Mouse (Mus musculus): ENCODE measurements around the gene Aim2.
"Not testable (repeated sequence)": the region's sequence is repeated elsewhere in the genome, so short reads cannot be mapped to it uniquely, and the experiment has no call there.

The Aim2 gene

DNA sequence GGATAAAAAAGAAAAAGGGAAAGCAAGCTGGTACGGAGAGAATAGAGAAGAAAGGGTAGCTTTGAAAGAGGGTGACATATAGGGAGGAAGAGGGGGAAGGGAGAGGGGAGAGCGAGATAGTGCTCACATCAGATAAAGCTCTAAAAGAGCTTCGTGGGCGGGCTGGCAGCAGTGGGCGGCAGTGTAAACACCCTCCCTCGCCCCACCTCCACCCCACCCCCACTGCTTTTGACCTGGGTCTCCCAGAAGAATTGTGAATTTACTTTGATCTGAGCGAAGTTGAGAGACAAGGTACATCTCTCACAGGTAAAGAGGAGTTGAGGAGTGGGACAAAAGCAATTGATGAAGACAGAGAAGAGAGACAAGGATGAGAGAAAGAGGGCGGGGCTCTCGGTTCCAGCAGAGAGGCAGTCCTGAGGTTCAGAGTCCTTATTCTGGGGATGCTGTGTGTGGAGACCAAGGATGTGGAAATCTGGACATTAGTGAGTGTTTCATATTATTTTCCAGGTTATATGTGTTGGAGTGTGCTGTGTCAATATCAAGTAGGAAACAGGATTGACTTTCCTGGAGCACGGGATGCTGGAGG lies at the start of gene Aim2:
Gene Aim2 (plus strand): TSS at position 508 of the 586 bp plus-strand sequence.
- DNase-seq (ENCODE audit: low spot score in 2 of 2), result no peak

DNA sequence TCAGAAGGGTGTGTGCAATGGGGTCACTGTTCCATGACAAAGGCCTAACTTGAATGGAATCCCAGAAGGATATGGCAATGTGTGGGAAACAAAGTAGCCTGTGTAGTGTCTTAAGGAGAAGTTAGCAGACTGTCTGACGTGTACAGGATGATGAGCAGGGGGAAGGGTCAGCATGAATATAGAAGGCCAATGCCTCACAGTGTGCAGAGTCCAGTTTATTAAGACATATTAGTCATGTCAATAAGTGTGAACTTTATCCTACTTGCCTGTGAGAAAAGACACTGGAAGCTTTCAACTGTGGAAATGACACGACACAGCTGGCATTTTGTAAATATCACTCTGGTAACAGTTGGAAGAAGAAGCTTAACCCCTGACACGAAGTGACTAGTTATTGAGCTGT lies 47.9 kb upstream of the Aim2 start:
- DNase-seq (ENCODE audit: low spot score in 2 of 2), result not testable (repeated sequence)

DNA sequence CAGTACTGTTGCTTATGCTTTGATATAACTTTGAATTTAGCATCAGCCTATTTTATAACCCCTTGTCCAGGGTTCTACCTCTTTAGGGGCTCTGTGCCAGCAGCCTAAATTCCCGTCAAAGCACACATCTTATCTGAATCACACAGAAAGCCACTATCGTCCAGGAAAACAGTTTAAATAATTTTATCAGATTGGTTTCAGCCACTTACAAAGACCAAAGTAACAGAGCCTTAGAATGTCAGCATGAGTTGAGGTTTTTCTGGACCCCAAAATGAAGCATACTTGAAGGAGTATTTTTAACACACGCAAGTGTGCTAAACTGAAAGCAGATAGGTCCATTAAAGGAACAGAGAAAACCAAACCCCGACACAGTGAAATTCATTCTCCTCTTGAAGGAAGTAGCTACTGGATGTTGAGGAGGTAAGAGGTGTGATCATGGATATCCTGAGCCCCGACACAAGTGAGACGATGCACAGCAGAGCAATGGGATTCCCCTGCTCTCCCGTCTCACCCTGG lies 37.1 kb upstream of the Aim2 start:
- not testable (repeated sequence) for DNase-seq (ENCODE audit: low spot score in 2 of 2)

DNA sequence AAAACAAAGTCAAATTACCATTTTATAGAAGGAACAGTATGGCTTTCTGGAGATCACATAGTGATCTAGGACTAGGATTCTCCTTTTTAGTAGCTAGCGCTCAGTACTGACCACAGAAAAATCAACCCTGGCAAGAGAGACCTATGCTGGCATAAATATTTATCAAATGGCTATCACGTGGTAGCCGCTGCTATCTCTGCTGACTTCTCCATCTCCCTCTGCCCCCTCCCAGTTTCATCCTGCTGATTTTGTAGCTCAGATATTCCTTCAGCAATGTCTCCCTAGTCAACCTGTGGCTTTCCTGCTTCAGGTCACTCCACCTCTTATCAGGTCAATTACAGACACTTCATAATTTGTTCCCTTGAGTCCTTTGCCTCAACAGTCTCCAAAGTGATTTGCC lies 35.0 kb upstream of the Aim2 start:
- DNase-seq (ENCODE audit: low spot score in 2 of 2), result no peak

DNA sequence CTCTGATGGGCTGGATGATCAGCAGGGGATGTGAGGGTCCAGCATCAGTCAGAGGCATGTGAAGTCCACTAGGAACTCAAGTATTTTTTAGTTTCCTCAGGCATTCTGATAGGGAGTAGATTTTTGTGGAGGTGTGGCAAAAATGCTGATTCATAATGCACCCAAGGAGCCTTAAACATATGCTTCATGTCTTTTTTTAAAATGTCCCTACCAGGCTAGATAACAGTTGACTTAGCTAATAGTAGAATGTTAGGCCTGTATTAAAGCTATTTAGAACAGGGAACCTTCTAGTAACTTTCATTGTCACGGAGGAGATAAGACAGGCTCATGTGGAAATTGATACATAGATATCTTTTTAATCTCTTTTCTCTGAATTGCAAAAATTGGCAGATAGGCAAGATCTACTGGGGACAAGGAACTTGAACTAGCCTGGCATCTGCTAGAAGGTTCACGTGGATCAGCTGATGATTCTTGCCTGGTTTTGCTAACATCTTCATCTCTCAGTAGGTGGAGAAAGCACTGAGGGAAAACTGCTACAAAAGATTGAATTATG lies 32.7 kb upstream of the Aim2 start:
- no peak for DNase-seq (ENCODE audit: low spot score in 2 of 2)

DNA sequence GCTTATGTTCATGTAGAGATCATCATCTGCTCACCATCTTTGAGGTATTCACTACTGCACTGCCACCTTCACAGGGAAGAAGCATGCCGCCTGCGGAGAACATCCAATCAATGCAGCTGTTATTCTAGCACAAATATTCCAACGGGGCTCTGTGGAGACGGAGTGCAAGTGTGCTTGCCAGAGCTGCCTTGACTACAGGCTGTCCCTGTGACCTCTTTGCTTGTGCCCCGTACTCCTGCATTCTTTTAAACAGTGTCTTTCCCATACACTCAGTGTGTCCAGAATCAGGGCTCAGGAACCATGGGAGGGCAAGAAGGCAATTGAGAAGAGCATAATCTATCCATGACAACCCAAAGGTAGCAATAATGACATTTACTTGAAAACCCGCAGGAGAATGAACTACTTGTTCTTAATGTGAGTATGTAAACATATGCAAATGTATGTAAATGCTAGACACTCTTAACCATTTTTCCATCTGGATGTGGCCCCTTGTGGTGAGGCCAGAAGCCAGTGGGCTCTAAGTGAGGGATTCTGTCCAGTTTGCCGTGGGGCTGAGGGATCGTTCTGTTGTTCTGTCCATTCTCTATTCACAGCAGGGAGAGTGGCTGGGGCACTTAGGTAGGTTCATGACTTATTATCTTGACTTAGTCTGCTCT lies 29.0 kb upstream of the Aim2 start:
- DNase-seq (ENCODE audit: low spot score in 2 of 2), result no peak

DNA sequence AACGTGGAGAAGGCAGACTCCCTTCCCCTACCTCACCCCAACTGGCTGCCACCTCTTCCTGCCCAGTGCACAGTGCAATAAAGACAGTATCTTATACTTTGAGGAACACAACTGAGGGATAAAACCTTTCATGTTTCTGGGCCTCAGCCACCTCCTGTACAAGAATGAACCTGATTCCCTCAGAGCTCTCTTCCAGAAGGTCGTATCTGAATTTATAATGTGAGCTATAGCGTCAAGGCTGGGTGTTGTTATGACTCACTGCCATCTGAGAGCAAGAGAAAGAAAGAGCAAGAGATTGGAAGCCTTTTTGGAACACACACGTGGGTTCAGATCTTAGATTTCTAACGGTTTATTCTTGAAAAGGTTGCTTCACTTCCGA lies 28.4 kb upstream of the Aim2 start:
- no peak for DNase-seq (ENCODE audit: low spot score in 2 of 2)

DNA sequence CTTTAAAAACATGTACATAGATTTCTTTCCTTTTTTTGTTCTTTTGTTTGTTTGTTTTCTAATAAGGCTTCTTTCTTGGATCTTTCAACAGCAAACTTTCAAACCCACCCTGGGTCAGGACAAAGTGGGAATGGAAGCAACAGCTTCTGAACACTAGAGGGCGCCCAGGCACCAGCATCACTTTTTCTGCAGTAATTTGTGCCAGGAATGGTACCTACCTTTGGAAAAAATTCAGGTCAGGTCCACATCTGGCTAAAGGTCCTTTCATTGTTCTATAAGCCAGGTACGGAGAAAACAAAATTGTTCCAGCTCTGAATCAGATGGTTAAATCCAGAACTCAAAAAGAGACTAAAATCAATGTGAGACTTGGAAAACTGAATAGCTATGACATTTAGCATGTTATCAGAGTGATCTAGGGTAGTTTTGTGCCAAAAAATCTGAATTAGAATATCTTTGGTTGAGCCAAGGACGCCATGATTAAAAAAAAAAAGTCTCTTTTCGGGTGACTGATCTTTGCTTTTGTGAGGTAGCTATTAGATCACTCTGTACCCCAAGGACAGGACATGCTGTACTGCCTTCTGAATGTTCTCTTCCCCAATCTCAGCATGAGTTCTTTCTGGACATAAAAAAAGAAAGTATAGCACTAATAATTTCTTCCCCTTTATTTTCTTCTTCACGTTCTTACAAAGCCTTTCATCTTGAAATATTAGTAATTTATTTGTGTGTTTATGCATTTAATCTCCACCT lies 26.7 kb upstream of the Aim2 start:
- peak; percentile 37 to 76 for DNase-seq (ENCODE audit: low spot score in 2 of 2)

DNA sequence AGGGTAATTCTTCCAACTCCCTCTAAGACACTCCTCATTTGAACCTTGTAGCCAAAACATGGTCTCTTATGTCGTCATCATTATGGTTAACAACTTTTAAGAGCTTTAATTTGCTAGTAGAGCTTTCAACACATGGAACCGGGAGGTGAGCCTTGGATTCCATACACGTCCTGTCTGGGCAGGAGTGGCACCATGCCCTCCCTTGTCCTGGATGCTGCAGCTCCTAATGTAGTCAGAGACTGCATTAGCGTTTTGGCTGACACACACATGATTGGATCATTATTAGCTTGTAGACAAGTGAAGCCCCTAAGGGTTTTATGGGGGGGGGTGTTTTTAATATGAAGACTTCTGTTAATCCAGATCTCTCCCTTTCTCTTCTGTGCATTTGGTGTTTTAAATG lies 25.7 kb upstream of the Aim2 start:
- DNase-seq (ENCODE audit: low spot score in 2 of 2), result no peak

DNA sequence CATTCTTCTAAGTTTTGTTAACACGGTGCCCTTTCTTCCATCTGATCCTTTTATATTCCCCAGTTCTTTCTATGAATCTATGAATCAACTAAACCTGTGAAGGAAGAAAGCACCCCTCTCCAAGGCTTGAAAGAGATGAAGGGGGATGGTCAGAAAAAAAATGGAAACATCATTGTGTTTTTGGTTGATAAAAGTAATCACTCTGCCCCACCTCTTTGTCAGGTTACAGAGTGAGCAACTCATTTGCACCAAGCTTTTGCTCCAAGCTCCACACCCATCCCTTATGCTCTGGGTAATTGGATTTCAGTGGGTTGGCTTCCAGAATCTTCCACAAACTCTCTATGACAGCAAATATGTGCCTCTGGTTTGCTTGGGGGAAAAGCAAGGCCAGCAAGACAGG lies 25.3 kb upstream of the Aim2 start:
- DNase-seq (ENCODE audit: low spot score in 2 of 2), result no peak

DNA sequence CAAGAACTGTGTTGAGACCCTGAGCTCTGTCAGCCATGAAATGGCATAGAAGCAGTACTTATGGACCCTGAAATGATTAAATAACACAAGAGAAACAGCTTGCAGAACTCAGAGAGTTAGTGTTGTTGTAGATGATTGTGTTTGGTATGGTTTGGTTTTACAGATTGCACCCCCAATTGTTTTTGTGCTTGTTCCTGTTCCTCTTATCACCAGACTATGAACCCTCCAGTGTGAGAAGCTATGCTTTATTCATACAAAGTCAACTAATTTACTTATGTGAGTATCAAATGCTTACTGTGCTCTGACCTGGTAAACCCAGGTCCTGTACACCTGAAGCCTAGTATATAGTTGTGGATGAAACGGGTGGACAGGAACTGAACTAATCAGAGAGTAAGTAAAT lies 24.1 kb upstream of the Aim2 start:
- DNase-seq (ENCODE audit: low spot score in 2 of 2), result no peak

DNA sequence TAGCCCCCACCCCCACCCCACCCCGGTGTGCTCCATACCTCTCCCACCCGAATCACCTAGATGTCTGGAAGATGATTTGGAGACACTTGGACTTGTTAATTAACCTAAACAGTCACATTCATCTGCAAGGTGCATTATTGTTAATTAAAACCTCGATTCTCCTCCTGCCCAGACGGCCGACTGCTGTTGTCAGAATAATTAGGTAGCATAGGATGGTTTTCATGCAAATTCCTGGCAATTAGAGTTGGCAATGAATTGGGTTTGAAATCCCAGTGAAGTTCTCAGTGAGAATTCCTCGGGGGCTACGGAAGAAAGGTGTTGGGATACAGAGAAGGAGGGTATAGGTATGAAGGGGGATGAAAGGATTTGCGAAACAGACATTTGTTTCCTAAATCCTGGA lies 22.2 kb upstream of the Aim2 start:
- DNase-seq (ENCODE audit: low spot score in 2 of 2), result no peak

DNA sequence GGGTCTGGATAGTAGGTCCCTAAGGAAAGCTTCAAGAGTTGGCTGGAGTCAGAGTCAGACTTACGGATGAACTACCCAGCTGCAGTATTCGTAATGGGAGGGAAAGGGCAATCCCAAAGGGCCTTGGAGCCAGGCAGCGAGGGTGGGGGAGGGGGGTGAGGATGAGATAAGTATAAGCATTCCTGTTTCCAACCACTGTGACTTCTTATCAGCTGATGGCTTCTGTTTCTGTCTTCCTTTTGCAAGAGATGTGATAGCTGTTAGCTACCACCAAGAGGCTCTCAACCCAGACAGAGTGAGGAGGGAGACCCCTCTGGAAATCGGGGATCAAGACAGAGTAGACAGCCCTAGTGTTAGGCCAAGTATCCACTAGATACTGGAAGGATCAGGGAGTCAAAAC lies 21.5 kb upstream of the Aim2 start:
- DNase-seq (ENCODE audit: low spot score in 2 of 2), result peak in 1 of 2 experiments; percentile 55

DNA sequence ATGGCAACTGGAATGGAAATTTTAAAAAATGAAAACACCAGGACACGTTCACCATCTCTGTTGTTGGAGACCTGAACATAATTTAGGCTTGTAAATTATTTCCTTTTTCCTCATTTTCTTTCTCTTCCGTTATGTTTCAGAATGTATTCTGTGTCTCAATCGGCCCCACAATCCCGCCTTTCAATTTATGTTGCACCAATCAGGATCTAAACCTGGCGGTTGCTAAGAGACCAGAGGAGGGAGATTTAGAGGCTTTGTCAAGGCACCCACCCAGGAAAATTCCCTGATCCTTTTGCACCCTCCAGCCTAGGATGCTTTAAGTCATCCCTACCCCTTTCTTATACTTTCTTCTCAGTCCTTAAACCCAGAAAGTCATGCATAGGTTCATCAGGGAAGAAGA lies 20.9 kb upstream of the Aim2 start:
- peak in 1 of 2 experiments; percentile 51 for DNase-seq (ENCODE audit: low spot score in 2 of 2)

DNA sequence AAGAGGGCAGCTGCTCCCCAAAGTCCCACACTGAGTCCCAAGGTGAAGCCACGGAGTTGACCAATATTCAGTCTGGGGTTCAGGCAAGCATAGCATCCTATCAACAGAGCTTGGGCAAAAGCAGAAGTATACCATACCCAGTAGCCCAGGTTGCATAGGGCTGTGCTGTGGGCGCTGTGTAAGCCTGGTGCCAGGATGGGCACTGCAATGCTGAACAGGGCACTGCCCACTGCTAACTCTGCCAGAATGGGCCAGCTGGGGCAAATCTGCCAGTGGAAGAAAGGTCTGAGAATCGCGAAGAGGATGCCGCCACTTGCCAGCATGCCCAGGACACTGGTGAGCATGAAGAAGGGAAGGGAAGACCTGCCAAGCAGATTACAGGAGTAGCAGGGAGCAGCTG lies 18.3 kb upstream of the Aim2 start:
- DNase-seq (ENCODE audit: low spot score in 2 of 2), result peak; percentile 17 to 66

DNA sequence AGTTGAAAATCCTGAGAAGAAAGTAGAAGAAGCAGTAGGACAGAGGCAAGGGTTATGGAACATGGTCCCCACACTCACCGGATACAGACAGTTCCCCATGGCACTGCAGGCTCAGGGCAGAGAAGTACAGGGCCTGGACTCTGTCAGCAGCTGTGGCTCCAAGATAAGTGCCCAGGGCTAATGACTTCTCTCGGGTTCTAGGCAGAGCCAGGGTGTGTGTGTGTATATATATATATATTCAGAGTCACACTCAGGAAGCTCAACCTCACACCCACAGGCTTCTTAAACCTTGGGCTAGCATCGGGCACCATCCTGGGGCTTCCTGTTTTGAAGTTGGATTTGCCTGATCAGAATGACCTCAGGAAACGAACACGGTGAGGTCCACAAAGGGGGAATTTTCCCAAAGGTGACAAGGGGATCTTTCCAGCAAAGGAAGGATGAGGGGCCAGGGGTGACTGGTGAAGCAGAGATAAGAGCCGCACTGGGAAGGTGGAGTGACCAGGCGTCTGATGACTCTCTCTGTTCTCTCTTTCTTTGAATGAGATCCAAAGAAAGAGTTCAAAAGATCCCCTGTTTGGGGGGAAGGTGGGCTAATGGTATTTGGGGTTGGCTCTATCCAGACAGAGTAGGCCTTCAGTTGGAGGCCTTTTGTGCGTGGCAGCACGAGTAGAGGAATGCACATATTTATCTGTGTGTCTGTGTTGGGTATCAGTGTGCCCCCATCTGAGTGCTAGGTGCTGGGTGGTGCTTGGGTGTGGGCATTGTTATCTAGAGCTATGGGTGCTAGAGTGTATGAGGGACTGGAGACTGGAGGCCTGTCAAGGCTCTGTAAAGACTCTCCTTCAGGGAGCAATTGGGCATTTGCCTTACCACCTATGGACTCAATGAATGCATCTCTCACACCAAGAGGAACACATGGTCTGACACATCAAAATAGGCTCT lies 17.1 kb upstream of the Aim2 start, which contains the start of gene Ackr1:
Gene Ackr1 (minus strand): TSS at position 439 of the 942 bp plus-strand sequence.
- peak; percentile 67 to 76 for DNase-seq (ENCODE audit: low spot score in 2 of 2)

DNA sequence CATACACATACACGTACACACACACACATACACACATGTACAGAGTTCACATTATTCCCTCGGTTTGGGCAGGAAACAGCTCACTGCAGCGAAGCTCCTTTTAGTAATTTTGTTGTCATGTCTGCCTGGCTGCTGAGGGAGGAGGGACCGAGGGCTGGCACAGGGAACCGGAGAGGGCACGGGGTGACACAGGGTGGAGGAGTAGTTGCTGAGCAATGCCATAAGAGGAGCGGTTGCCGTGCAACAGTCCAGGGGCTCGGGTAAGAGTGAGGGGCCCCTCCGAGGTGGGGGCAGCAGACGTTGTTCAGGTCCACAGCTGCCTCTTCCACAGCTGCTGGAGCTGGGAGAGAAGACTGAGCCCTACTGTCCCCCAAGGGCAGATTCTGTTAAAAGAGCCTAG lies 14.8 kb upstream of the Aim2 start:
- peak in 1 of 2 experiments; percentile 64 for DNase-seq (ENCODE audit: low spot score in 2 of 2)

DNA sequence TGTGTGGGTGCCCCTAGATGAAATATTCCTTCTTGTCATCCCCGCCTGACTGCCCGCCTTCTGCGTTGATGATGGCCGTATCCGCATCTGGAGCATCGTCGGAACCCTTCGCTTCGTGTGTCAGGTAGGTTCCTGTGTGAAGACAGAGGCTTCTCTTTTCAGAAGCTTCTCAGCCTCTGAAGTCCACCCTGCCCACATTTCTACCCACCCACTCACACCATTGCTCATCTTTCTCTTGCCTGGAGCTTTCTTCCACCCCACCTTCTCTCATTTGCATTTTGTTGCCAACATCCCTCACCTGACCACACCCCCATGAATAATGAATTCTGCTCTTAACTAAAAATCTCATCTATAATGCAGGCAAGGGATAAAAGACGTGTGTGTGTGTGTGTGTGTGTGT lies 13.7 kb upstream of the Aim2 start:
- DNase-seq (ENCODE audit: low spot score in 2 of 2), result no peak

DNA sequence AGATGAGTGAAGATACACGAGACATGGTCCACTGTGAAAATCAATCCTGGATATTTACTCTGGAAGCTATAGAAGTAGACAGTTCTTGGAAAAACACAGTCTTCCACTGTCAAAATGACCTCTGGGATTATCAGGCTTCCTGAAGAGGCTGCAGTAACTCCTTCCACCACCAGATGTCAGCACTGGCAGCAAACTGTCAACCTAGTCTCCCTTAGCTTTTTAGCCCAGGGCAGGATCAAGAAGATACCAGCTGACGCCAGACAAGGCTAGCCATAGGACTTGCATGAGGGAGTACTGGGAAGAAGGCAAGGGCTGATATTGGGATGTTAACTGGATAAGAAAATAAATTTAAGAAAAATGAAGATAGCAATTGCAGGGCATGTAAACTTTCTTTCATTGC lies 11.1 kb upstream of the Aim2 start:
- DNase-seq (ENCODE audit: low spot score in 2 of 2), result peak; percentile 57 to 82

DNA sequence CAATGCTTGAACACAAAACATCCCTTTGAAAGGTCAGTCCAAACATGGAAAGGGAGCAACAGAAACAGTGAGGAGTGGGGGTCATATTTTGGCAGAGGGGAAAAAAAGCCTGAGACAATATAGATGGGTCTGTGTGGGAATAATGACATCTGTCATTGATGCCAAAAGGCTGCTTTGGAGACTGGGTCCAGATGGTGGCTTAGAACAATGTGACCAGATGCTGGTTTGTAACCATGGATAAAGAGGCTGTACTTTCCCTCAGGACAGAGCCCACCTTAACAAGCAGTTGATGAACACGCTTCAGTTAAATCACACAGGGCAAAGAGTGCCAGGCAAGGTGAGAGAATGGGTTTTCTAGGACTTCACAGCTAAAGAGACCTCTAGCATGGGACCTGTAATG lies 8.3 kb upstream of the Aim2 start:
- DNase-seq (ENCODE audit: low spot score in 2 of 2), result no peak

DNA sequence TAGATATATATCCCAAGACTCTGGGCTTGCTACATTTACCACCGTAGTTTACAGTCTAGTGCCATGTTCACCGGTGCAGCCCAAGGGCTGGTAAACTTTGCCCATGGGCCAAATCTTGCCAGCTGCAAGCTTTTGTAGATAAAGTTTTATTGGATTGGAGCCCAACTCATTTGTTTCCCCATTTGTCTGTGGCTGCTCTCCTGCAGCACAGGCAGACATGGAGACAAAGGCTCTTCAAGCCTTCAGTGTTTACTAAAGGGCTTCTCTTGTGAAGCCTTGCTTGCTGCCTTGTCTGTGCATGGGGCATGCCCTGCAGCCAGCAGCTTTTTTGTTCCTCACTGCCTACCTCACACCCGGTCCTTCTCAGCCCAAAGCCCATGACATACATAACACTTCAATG lies 6.7 kb upstream of the Aim2 start:
- DNase-seq (ENCODE audit: low spot score in 2 of 2), result no peak

Measured in spleen, postnatal 4 days (tissue).